Mouse (Mus musculus) small intestine, adult 2 months (tissue): ENCODE results near the gene Gorasp1.

Experiments
- CTCF ChIP-seq: fragments of 200-500 bp; IDR thresholded peaks from 2 replicates; pipeline ENCODE4 v1.5.1; 2012; ENCODE audit warnings: low read depth, mild to moderate bottlenecking, control low read depth, inconsistent platforms, low read length, moderate library complexity, mixed read lengths; ENCODE audit not compliant: insufficient replicate concordance, insufficient read length; ENCODE audit errors: extremely low read depth
- POLR2A ChIP-seq: fragments of 200-500 bp; IDR thresholded peaks from 2 replicates; pipeline ENCODE4 v1.6.1; 2012; ENCODE audit warnings: low read depth, mild to moderate bottlenecking, control low read depth, inconsistent platforms, low read length, moderate library complexity

DNA sequence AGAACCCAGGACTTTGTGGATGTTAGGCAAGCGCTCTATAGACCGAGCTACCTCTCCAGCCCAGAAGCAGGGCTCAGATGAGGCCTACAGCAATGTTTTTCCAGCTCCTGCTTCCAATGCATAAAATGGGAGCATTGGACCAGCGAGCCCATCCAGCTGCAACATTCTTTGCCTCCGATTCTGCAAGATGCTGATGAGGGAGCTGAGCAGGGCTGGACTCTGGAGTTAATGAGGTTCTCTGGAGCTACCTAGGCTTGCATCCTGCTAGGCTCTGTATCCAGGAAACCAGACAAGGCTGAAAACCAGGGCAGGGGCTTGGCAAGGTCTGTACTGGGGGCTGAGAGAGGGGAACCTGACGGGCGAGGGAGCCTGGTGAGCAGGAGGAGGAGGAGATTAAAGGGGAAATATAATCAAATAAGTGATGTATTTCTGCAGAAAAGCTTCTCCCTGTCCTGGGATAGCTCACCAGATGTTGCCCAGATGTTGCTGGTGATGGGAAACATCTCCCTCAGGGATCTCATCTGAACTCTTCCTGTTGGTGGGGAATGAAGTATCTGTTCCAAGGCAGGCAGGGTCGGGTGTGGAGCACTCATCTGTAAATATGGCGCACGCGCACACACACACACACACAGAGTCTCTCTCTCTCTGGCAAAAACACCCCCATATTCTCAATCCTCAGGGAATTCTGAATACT, 48.7 kb upstream of the Gorasp1 start:
- TF ChIP-seq CTCF = no peak
- no peak for TF ChIP-seq POLR2A
